Mouse (Mus musculus) intestine, postnatal 0 days (tissue): ENCODE results near the gene Nedd8. TPM values are rescaled to one million over a fixed set of nuclear protein-coding genes. Genes with fewer than 3 reads are reported as not detected.
A peak's percentile ranks its signal among the peaks of the same experiment; 100 is the strongest.

ENCODE experiments used
- ATAC-seq: fragments of 200-750 bp; cut with Nextera tagmentation; 2 replicates; pipeline ENCODE4 v1.8.0; 2017; ENCODE audit warnings: mild to moderate bottlenecking, moderate TSS enrichment, moderate library complexity
- H3K27ac ChIP-seq: fragments of 300-500 bp; sonication (generic); 2 replicates; pipeline ENCODE4 v1.5.1; 2014; ENCODE audit warnings: mild to moderate bottlenecking, low read depth, low read length, moderate library complexity
- H3K27me3 ChIP-seq: fragments of 300-500 bp; sonication (generic); replicated peaks from 2 replicates; pipeline ENCODE4 v1.6.1; 2014; ENCODE audit warnings: low read length, mixed read lengths; ENCODE audit not compliant: control insufficient read depth, insufficient read depth
- H3K36me3 ChIP-seq: fragments of 300-500 bp; sonication (generic); 2 replicates; pipeline ENCODE4 v1.6.1; 2014; ENCODE audit warnings: mild to moderate bottlenecking, moderate library complexity; ENCODE audit not compliant: control insufficient read depth, insufficient read depth
- H3K4me1 ChIP-seq: fragments of 300-500 bp; sonication (generic); replicated peaks from 2 replicates; pipeline ENCODE4 v1.6.1; 2014; ENCODE audit warnings: antibody characterized with exemption, low read length, mixed read lengths; ENCODE audit not compliant: control insufficient read depth, insufficient read depth
- H3K4me2 ChIP-seq: fragments of 300-500 bp; sonication (generic); replicated peaks from 2 replicates; pipeline ENCODE4 v1.6.1; 2014; ENCODE audit warnings: low read depth, mild to moderate bottlenecking, moderate library complexity
- H3K4me3 ChIP-seq: fragments of 300-500 bp; sonication (generic); 2 replicates; pipeline ENCODE4 v1.5.1; 2014; ENCODE audit warnings: low read depth, low read length
- H3K9ac ChIP-seq: fragments of 300-500 bp; sonication (generic); 2 replicates; pipeline ENCODE4 v1.6.1; 2014; ENCODE audit warnings: mild to moderate bottlenecking, low read depth, low read length
- H3K9me3 ChIP-seq: fragments of 300-500 bp; sonication (generic); 2 replicates; pipeline ENCODE4 v1.6.1; 2016; ENCODE audit warnings: mixed run types; ENCODE audit not compliant: control insufficient read depth
- CTCF ChIP-seq: sonication (generic); IDR thresholded peaks from 2 replicates; pipeline ENCODE4 v1.5.1; 2016; ENCODE audit warnings: low read depth, mild to moderate bottlenecking, control low read depth, antibody characterized with exemption, moderate library complexity
- WGBS: fragments of 180-500 bp; shearing (Covaris S2); extraction: QIAGEN DNeasy Blood & Tissue Kit; methylation state at CpG from one replicate; pipeline ENCODE4 v1.1.7; 2014; 5-methylcytosine and 5-hydroxymethylcytosine counted together
- polyA plus RNA-seq: library from polyadenylated mRNA; unstranded; fragments of >200 nt; fragmentation: Nextera tagmentation; extraction: Ambion mirVana; gene quantifications from 2 replicates; pipeline ENCODE4 v1.2.1, GENCODE M21; 2015

Gene Nedd8
- polyA plus RNA-seq, 1 experiment from 2014 or later: 385 TPM

GRCm38 (mm10) chr14:55714893-55715292, 43.0 kb upstream of the Nedd8 start:
- Histone ChIP-seq H3K9ac (no peak overlapping the region), H3K27ac (no peak overlapping the region), H3K27me3 (no peaks in the 10 kb centered on the region), H3K9me3 (no peaks in the 10 kb centered on the region), H3K4me1 (no peaks in the 10 kb centered on the region; the same call in 1 of the 2 replicates), H3K36me3 (peaks cover 32% of the 10 kb centered on the region), H3K4me2 (no peak overlapping the region), H3K4me3 (no peak overlapping the region)
- 22% methylated on average over 6 of the region's 6 CpGs for WGBS
- ATAC-seq: no peak
- no peak for TF ChIP-seq CTCF

GRCm38 (mm10) chr14:55713729-55714122, 41.8 kb upstream of the Nedd8 start, which contains the start of gene Tgm1:
TSS of gene Tgm1 (minus strand) at chr14:55713926.
- peak within 1 kb of the TSS; percentile 29 for H3K4me3 ChIP-seq
- WGBS: 21% methylated on average over 4 of the region's 4 CpGs

GRCm38 (mm10) chr14:55713007-55713728, 41.2 kb upstream of the Nedd8 start:
- no peaks in the 10 kb centered on the region; the same call in 1 of the 2 replicates for H3K4me1 ChIP-seq
- ATAC-seq: peak; percentile 54; the same call in 1 of the 2 replicates

More at GRCm38 (mm10) chr14:55713729-55714122, 41.8 kb upstream of the Nedd8 start, which contains the start of gene Tgm1:
- Histone ChIP-seq H3K9me3 (no peaks in the 10 kb centered on the region), H3K36me3 (peaks cover 22% of the 10 kb centered on the region), H3K27ac (no peak within 1 kb of the TSS), H3K27me3 (no peaks in the 10 kb centered on the region), H3K4me2 (peak within 1 kb of the TSS; percentile 70), H3K4me1 (no peaks in the 10 kb centered on the region; the same call in 1 of the 2 replicates), H3K9ac (peak within 1 kb of the TSS; percentile 2; the same call in 1 of the 2 replicates)
- no peak for ATAC-seq
- no peak for TF ChIP-seq CTCF

GRCm38 (mm10) chr14:55711786-55712185, 39.9 kb upstream of the Nedd8 start:
- Histone ChIP-seq H3K4me1 (no peaks in the 10 kb centered on the region; the same call in 1 of the 2 replicates), H3K36me3 (peaks cover 6% of the 10 kb centered on the region; the same call in 1 of the 2 replicates), H3K4me3 (no peak overlapping the region), H3K27ac (no peak overlapping the region), H3K9me3 (no peaks in the 10 kb centered on the region), H3K9ac (no peak overlapping the region), H3K27me3 (no peaks in the 10 kb centered on the region), H3K4me2 (no peak overlapping the region)
- 89% methylated on average over 7 of the region's 7 CpGs for whole genome bisulfite sequencing
- no peak for ATAC-seq
- 0 out of 2 replicates have a peak, but pooled peaks have one; percentile 23 for TF ChIP-seq CTCF

More at GRCm38 (mm10) chr14:55713007-55713728, 41.2 kb upstream of the Nedd8 start:
- Histone ChIP-seq H3K9ac (no peak overlapping the region; the same call in 1 of the 2 replicates), H3K4me2 (peak overlapping the region; percentile 70), H3K9me3 (no peaks in the 10 kb centered on the region), H3K27me3 (no peaks in the 10 kb centered on the region), H3K27ac (no peak overlapping the region), H3K4me3 (peak overlapping the region; percentile 29), H3K36me3 (peaks cover 16% of the 10 kb centered on the region)
- 5% methylated on average over 24 of the region's 25 CpGs for WGBS
- no peak for TF ChIP-seq CTCF

- no peaks in the 10 kb centered on the region for H3K9me3 ChIP-seq
- H3K9ac ChIP-seq: no peak overlapping the region
- no peak overlapping the region for H3K27ac ChIP-seq
- H3K27me3 ChIP-seq: no peaks in the 10 kb centered on the region
- no peak overlapping the region for H3K4me2 ChIP-seq
- H3K36me3 ChIP-seq: no peaks in the 10 kb centered on the region
- no peaks in the 10 kb centered on the region; the same call in 1 of the 2 replicates for H3K4me1 ChIP-seq
- ATAC-seq: no peak
- H3K4me3 ChIP-seq: no peak overlapping the region
- no peak for TF ChIP-seq CTCF
- WGBS: 93% methylated on average over 4 of the region's 4 CpGs
Measured at GRCm38 (mm10) chr14:55709509-55709908, 37.6 kb upstream of the Nedd8 start.

GRCm38 (mm10) chr14:55707397-55707796, 35.5 kb upstream of the Nedd8 start:
- TF ChIP-seq CTCF: no peak
- no peak overlapping the region for H3K4me3 ChIP-seq
- 69% methylated on average over 5 of the region's 5 CpGs for WGBS
- no peak overlapping the region for H3K27ac ChIP-seq
- no peaks in the 10 kb centered on the region for H3K36me3 ChIP-seq
- H3K4me2 ChIP-seq: no peak overlapping the region
- no peak overlapping the region for H3K9ac ChIP-seq
- H3K4me1 ChIP-seq: no peaks in the 10 kb centered on the region
- H3K9me3 ChIP-seq: no peaks in the 10 kb centered on the region
- H3K27me3 ChIP-seq: no peaks in the 10 kb centered on the region
- no peak for ATAC-seq
